Mouse (Mus musculus) forebrain, embryonic 11.5 days (tissue): ENCODE results near the gene Lhcgr. TPM values are rescaled to one million over a fixed set of nuclear protein-coding genes. Genes with fewer than 3 reads are reported as not detected.
"Not testable (repeated sequence)": the region's sequence is repeated elsewhere in the genome, so short reads cannot be mapped to it uniquely, and the experiment has no call there.

Experiments
- ATAC-seq: fragments of 200-750 bp; cut with Nextera tagmentation; replicated peaks from 2 replicates; pipeline ENCODE4 v1.8.0; 2017; ENCODE audit warnings: moderate TSS enrichment; ENCODE audit not compliant: low FRiP score
- DNase-seq: peaks from one replicate; pipeline ENCODE4 v3.0.0-alpha.2; 2017; ENCODE audit warnings: low spot score
- H3K27ac ChIP-seq: fragments of 300-500 bp; sonication (generic); 2 replicates; pipeline ENCODE4 v1.5.1; 2014; ENCODE audit warnings: low read depth, low read length
- H3K27me3 ChIP-seq: fragments of 300-500 bp; sonication (generic); 2 replicates; pipeline ENCODE4 v1.6.1; 2014; ENCODE audit warnings: mild to moderate bottlenecking, low read length, mixed read lengths; ENCODE audit not compliant: control insufficient read depth, insufficient read depth
- H3K36me3 ChIP-seq: fragments of 300-500 bp; sonication (generic); 2 replicates; pipeline ENCODE4 v1.6.1; 2014; ENCODE audit warnings: mild to moderate bottlenecking, low read length, moderate library complexity, mixed read lengths; ENCODE audit not compliant: control insufficient read depth, insufficient read depth
- H3K4me1 ChIP-seq: fragments of 300-500 bp; sonication (generic); replicated peaks from 2 replicates; pipeline ENCODE4 v1.6.1; 2014; ENCODE audit warnings: low read length, mixed read lengths; ENCODE audit not compliant: control insufficient read depth, insufficient read depth
- H3K4me2 ChIP-seq: fragments of 300-500 bp; sonication (generic); 2 replicates; pipeline ENCODE4 v1.6.1; 2014; ENCODE audit warnings: low read depth, mild to moderate bottlenecking, low read length, moderate library complexity, mixed read lengths; ENCODE audit not compliant: severe bottlenecking
- H3K4me3 ChIP-seq: fragments of 300-500 bp; sonication (generic); 2 replicates; pipeline ENCODE4 v1.5.1; 2014; ENCODE audit warnings: low read depth, low read length
- H3K9ac ChIP-seq: fragments of 300-500 bp; sonication (generic); 2 replicates; pipeline ENCODE4 v1.6.1; 2014; ENCODE audit warnings: low read length
- H3K9me3 ChIP-seq: fragments of 300-500 bp; sonication (generic); 2 replicates; pipeline ENCODE4 v1.6.1; 2016; ENCODE audit warnings: low read length, mixed read lengths; ENCODE audit not compliant: control insufficient read depth
- WGBS: fragments of 180-500 bp; shearing (Covaris S2); extraction: QIAGEN DNeasy Blood & Tissue Kit; methylation state at CpG from one replicate; pipeline ENCODE4 v1.1.7; 2014; 5-methylcytosine and 5-hydroxymethylcytosine counted together
- polyA plus RNA-seq: library from polyadenylated mRNA; unstranded; fragments of >200 nt; fragmentation: Nextera tagmentation; extraction: Ambion mirVana; gene quantifications from 2 replicates; pipeline ENCODE4 v1.2.1, GENCODE M21; 2014

The Lhcgr gene
- polyA plus RNA-seq: 0.16 and 0.20 TPM in 2 replicates

DNA sequence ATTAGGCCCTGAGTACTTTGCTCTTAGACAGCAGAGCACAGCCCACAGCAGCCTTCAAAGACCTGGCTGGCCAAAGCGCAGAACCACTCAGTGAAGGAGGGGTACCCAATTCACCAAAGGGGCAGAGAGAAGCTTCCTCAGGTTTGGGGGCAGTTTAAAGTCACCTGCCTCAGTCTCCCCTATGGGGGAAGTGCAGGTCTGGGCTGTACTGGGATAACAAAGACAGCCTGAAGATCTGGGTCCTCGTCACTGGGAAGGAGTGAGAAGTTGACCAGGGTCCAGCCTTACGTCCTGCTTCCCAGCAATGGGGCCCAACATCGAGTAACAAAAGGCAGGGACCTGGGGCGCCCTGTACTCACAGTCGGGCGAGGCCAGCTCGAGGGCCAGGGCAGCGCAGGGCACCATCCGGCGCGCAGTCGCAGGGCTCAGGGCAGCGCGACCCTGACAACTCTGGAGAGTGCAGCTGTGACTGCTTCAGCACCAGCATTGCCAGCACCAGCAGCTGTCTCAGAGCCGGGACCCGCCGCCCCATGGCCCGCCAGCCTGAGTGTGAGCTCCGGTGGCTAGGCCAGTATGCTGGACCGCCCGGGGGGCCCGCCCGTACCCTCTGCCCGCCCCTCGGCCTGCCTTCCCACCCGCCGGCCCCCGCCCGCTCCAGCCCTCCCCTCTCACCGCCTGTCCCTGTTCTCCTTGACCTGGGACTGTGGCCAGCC, at the start of gene Lhcgr:
Gene Lhcgr, minus strand, starts transcription at position 551 of the 713 bp plus-strand sequence.
- Histone ChIP-seq H3K27ac (no peak within 1 kb of the TSS), H3K4me3 (no peak within 1 kb of the TSS), H3K27me3 (peaks cover 2% of the 10 kb centered on the region; the same call in 1 of the 2 replicates), H3K36me3 (no peaks in the 10 kb centered on the region), H3K4me1 (0 out of 2 replicates have a peak, but pooled peaks cover 2% of the 10 kb centered on the region), H3K4me2 (peak within 1 kb of the TSS; percentile 43), H3K9ac (peak within 1 kb of the TSS; percentile 20; the same call in 1 of the 2 replicates), H3K9me3 (no peaks in the 10 kb centered on the region)
- DNase-seq: peak; percentile 68
- 16% methylated on average over 27 of the region's 31 CpGs for whole genome bisulfite sequencing
- ATAC-seq: peak; percentile 65

DNA sequence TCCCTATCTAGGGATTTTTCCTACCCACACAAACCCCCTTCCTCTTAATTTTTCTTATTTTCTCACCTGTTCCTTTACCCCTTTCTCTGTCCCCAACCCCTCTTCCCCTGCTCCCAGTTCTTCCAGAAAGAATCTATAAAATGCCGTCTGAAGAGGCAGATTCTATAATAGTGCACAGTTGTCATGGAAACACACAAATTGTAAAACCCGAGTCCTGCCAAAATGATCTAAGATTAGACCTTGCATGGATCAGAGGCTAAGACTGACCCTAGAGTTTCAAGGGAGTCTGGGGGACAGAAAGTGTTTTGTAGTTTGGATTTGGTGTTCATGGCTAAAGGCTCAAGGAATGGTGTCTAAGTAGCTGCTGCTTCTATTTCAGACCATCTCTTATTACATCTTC, 25.8 kb upstream of the Lhcgr start:
- Histone ChIP-seq H3K4me1 (no peaks in the 10 kb centered on the region), H3K27ac (no peak overlapping the region), H3K27me3 (no peaks in the 10 kb centered on the region), H3K9me3 (no peaks in the 10 kb centered on the region), H3K36me3 (no peaks in the 10 kb centered on the region), H3K4me3 (no peak overlapping the region), H3K9ac (no peak overlapping the region), H3K4me2 (no peak overlapping the region)
- no peak for ATAC-seq
- WGBS: 65% methylated on average over 2 of the region's 2 CpGs
- DNase-seq: no peak

DNA sequence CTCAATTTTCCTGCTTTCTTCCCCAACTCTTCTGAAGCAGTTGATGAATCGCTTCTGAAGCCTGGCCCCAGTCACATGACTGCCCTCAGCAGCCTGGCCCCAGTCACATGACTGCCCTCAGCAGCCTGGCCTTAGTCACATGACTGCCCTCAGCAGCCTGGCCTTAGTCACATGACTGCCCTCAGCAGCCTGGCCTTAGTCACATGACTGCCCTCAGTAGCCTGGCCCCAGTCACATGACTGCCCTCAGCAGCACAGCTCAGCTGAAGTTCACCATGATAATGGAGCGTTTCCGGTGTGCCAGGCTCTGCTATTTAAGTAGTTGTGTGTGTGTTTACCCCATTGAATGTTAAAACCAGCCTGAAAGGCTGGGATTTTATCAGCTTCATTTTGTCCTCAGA, 21.2 kb upstream of the Lhcgr start:
- H3K4me3 ChIP-seq, H3K36me3 ChIP-seq, ATAC-seq, H3K27me3 ChIP-seq, H3K4me1 ChIP-seq, H3K4me2 ChIP-seq, H3K27ac ChIP-seq, DNase-seq, H3K9me3 ChIP-seq, H3K9ac ChIP-seq: not testable (repeated sequence)
- WGBS: 93% methylated on average over 3 of the region's 3 CpGs

DNA sequence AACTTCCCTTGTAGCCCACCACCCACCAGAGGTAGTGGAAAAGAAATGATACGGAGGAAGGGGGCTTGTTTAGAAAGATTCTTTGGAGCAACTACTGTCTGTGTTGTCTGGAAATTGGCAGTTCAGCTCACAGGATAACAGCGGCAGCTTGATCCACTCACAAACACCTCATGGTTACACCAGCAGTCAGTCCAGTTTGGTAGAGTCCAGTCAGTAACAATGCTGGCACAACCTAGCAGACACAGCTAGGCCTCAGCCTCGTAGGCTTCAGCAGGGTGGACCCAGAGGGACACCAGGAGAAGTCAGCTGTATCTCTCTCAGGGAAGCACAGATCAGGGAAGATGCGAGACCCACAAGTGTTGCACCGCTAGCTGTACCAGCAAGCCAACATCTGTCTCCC, 19.0 kb upstream of the Lhcgr start:
- H3K4me1 ChIP-seq: no peaks in the 10 kb centered on the region
- no peak overlapping the region for H3K4me2 ChIP-seq
- DNase-seq (no peak), ATAC-seq (no peak)
- no peak overlapping the region for H3K4me3 ChIP-seq
- no peaks in the 10 kb centered on the region for H3K27me3 ChIP-seq
- H3K9ac ChIP-seq: no peak overlapping the region
- H3K27ac ChIP-seq: no peak overlapping the region
- WGBS: 90% methylated on average over 5 of the region's 5 CpGs
- H3K9me3 ChIP-seq: no peaks in the 10 kb centered on the region
- H3K36me3 ChIP-seq: no peaks in the 10 kb centered on the region

DNA sequence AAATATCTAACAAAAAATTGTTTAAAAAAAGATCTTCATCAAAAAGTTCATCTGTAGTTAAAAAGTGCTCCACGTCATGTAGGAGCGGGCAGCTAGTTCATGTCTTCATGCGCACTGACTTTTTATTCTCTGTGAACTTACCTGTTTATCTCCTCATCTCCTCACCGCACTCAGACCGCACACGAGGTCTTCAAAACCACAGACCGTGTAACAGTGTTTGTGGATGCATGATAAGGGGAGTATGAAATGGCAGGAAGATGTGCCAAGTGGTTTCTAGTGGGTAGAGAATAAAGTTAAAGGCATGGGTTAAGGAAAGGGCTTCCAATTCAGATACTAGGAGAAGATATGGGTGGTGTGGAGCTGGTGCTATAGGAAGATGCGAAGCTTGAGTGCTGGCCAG, 14.6 kb upstream of the Lhcgr start:
- no peaks in the 10 kb centered on the region for H3K9me3 ChIP-seq
- H3K27me3 ChIP-seq: no peaks in the 10 kb centered on the region
- H3K27ac ChIP-seq: no peak overlapping the region
- H3K9ac ChIP-seq: no peak overlapping the region
- ATAC-seq (no peak), DNase-seq (no peak)
- H3K36me3 ChIP-seq: no peaks in the 10 kb centered on the region
- WGBS: 96% methylated on average over 8 of the region's 8 CpGs
- no peak overlapping the region for H3K4me2 ChIP-seq
- H3K4me3 ChIP-seq: no peak overlapping the region
- H3K4me1 ChIP-seq: no peaks in the 10 kb centered on the region

DNA sequence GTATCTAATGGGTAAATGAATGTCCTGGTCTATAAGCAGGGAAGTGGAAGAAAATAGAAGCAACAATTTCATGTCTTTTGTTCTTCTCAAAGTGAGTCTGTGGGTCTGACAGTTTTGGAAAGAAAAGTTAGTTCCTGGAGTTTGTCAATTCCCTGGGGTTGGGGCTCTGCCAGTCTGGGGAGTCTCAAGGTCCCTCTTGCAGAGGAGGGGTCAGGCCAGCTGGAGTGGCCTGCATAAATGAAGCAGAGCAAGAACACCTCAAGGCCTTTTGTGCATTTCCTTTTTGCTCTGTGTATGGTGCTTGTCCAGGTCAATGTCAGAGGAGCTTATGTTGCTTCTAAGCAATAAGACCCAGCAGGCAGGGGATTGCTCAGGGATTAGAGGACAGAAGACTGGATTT, 11.7 kb upstream of the Lhcgr start:
- ATAC-seq: no peak
- Histone ChIP-seq H3K36me3 (no peaks in the 10 kb centered on the region), H3K9me3 (no peaks in the 10 kb centered on the region), H3K4me2 (no peak overlapping the region), H3K9ac (no peak overlapping the region), H3K4me3 (no peak overlapping the region), H3K27me3 (no peaks in the 10 kb centered on the region), H3K27ac (no peak overlapping the region), H3K4me1 (no peaks in the 10 kb centered on the region)
- no peak for DNase-seq

DNA sequence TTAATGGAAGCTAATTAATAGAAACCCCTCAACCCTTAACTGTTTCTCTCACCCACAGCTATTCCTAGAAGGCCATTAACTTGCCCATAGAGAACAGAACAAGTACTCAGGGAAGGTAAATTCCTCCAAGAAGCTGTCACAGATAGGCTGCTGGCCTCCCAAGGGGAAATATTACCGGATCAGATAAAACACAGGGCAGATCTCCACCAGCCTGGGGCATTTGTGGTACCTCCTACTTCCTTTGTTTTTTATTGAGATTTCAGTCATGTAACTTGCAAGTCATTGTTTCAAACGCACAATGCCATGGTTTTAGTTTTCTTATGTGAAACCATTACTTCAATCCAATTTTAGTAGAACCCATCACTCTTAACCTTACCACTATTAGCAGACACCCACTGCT, 1.1 kb downstream of the Lhcgr start:
- no peak overlapping the region for H3K9ac ChIP-seq
- no peaks in the 10 kb centered on the region for H3K36me3 ChIP-seq
- DNase-seq (no peak), ATAC-seq (no peak)
- H3K27ac ChIP-seq: no peak overlapping the region
- peaks cover 2% of the 10 kb centered on the region; the same call in 1 of the 2 replicates for H3K27me3 ChIP-seq
- H3K4me2 ChIP-seq: no peak overlapping the region
- 0 out of 2 replicates have a peak, but pooled peaks cover 2% of the 10 kb centered on the region for H3K4me1 ChIP-seq
- H3K4me3 ChIP-seq: no peak overlapping the region
- WGBS: 63% methylated on average over 2 of the region's 2 CpGs
- no peaks in the 10 kb centered on the region for H3K9me3 ChIP-seq

DNA sequence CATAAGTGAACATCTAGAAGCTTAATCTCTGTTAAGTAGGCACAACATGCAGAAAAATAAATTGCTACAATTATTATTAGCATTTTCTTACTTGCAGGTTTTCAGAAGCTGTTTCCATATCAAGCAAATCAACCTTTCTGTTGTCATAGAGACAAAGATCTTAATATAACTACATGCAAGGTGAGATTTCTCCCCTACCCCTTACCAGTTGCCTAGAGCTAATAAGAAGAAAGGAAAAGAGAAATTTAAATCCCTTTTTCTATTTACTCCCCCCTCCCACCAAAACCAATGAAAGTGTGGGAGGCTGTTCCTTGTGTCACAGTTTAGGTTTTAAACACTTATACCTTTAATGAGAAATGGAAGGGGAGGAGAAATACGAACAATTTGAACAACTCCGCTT, 3.4 kb downstream of the Lhcgr start:
- no peak overlapping the region for H3K9ac ChIP-seq
- DNase-seq: no peak
- no peak for ATAC-seq
- 90% methylated on average over 2 of the region's 2 CpGs for WGBS
- H3K4me3 ChIP-seq: no peak overlapping the region
- H3K4me2 ChIP-seq: no peak overlapping the region
- no peaks in the 10 kb centered on the region for H3K36me3 ChIP-seq
- no peaks in the 10 kb centered on the region for H3K9me3 ChIP-seq
- no peak overlapping the region for H3K27ac ChIP-seq
- H3K4me1 ChIP-seq: 0 out of 2 replicates have a peak, but pooled peaks cover 2% of the 10 kb centered on the region
- peaks cover 2% of the 10 kb centered on the region; the same call in 1 of the 2 replicates for H3K27me3 ChIP-seq

DNA sequence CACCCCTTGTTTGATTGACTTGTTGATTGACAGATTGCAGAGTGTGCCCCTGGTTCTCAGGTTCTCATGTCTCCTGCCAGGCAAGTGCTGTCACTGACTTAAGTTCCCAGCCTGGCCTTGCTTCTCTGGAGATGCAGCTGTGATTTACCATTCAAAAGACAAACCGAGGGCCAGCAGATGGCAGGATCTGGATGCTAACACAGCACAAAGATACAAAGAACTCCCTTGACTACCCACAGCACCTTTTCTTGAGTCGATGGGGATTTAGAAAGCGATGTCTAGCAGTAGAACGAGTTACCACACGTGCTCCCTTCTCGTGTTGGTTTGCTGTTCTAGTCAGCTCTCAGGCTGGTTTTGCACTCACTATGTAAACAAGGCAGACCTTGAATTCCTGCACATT, 4.9 kb downstream of the Lhcgr start:
- Histone ChIP-seq H3K36me3 (no peaks in the 10 kb centered on the region), H3K4me3 (no peak overlapping the region), H3K4me2 (no peak overlapping the region), H3K9ac (no peak overlapping the region), H3K9me3 (no peaks in the 10 kb centered on the region), H3K27me3 (peaks cover 1% of the 10 kb centered on the region; the same call in 1 of the 2 replicates), H3K27ac (no peak overlapping the region), H3K4me1 (0 out of 2 replicates have a peak, but pooled peaks cover under 1% of the 10 kb centered on the region)
- DNase-seq: no peak
- no peak for ATAC-seq
- 72% methylated on average over 6 of the region's 6 CpGs for WGBS
